Mouse (Mus musculus): ENCODE measurements around the gene Manba. TPM values are rescaled to one million over a fixed set of nuclear protein-coding genes. Genes with fewer than 3 reads are reported as not detected.

The Manba gene
- total and polyA plus RNA-seq, 3 experiments = 30.9 to 35.2 (median 31.5) TPM

- in situ Hi-C loops (cut with MboI; ENCODE audit: low pct_ligation_motif_present, low pct_unique_long_range_greater_than_20kb, low sequenced_read_pairs) = no loop called here
- H3K79me2 ChIP-seq (replicated peaks; ENCODE audit: control insufficient read depth, extremely low read depth, insufficient read depth, poor library complexity, severe bottlenecking) = no peaks in the 10 kb centered on the region
- H3K27ac ChIP-seq (ENCODE audit: insufficient read depth, low read depth) = no peak overlapping the region
- no peaks in the 10 kb centered on the region for H3K4me1 ChIP-seq (ENCODE audit: control insufficient read depth in 1 of 2, insufficient read depth in 2 of 2)
- H3K9ac ChIP-seq (ENCODE audit: insufficient read depth, low read depth) = no peak overlapping the region
- no peaks in the 10 kb centered on the region for H3K27me3 ChIP-seq (replicated peaks)
- DNase-seq (ENCODE audit: extremely low read depth) = no peak
- peaks cover 16 to 73% of the 10 kb centered on the region in 2 experiments for H3K36me3 ChIP-seq (replicated peaks in 1 of 2; ENCODE audit: control insufficient read depth in 1 of 2, insufficient read depth in 1 of 2, low read length in 1 of 2)
- no peak for TF ChIP-seq KAT2A (IDR thresholded peaks at IDR 0.05; ENCODE audit: insufficient replicate concordance, low read length)
- no peak for TF ChIP-seq USF1 (IDR thresholded peaks at IDR 0.05; ENCODE audit: low read depth, low read length)
- TF ChIP-seq MAX (IDR thresholded peaks at IDR 0.05; ENCODE audit: low read length) = no peak
- TF ChIP-seq EP300 (IDR thresholded peaks at IDR 0.05; ENCODE audit: low read length) = no peak
- no peak for TF ChIP-seq HCFC1 (IDR thresholded peaks at IDR 0.05; ENCODE audit: low read depth, low read length)
- no peak for TF ChIP-seq UBTF (IDR thresholded peaks at IDR 0.05; ENCODE audit: low read depth, low read length)
- TF ChIP-seq JUND (conservative IDR thresholded peaks at IDR 0.05; ENCODE audit: low read depth, low read length) = no peak
- TF ChIP-seq RCOR1 (conservative IDR thresholded peaks at IDR 0.05; ENCODE audit: low read depth, low read length) = no peak
- TF ChIP-seq NELFE (IDR thresholded peaks at IDR 0.05; ENCODE audit: low read depth, low read length) = no peak
- no peak for TF ChIP-seq POLR2AphosphoS2 (IDR thresholded peaks at IDR 0.05; ENCODE audit: low read depth, low read length)
- dilution Hi-C loops (cut with MboI; ENCODE audit: extremely low pct_ligation_motif_present, extremely low pct_unique_long_range_greater_than_20kb, low sequenced_read_pairs) = no loop called here
- H3K4me2 ChIP-seq (ENCODE audit: insufficient read depth, low read depth, poor library complexity, severe bottlenecking) = no peak overlapping the region
- no peak overlapping the region for H3K4me3 ChIP-seq (replicated peaks in 1 of 3; ENCODE audit: low read depth in 2 of 3, low read length in 2 of 3, poor library complexity in 1 of 3)
- peaks cover 5% of the 10 kb centered on the region for H3K9me3 ChIP-seq (replicated peaks; ENCODE audit: low read length)
Measured at GRCm38 (mm10) chr3:135555192-135555591, 69.8 kb downstream of the Manba start.

GRCm38 (mm10) chr3:135556052-135556587 is 70.7 kb downstream of the Manba start:
- H3K79me2 ChIP-seq (replicated peaks; ENCODE audit: control insufficient read depth, extremely low read depth, insufficient read depth, poor library complexity, severe bottlenecking) = no peaks in the 10 kb centered on the region

More at GRCm38 (mm10) chr3:135556052-135556587, 70.7 kb downstream of the Manba start:
- Histone ChIP-seq H3K36me3 (replicated peaks in 1 of 2; ENCODE audit: control insufficient read depth in 1 of 2, insufficient read depth in 1 of 2, low read length in 1 of 2) (peaks cover 14 to 75% of the 10 kb centered on the region in 2 experiments), H3K9me3 (replicated peaks; ENCODE audit: low read length) (peaks cover 5% of the 10 kb centered on the region), H3K4me2 (ENCODE audit: insufficient read depth, low read depth, poor library complexity, severe bottlenecking) (no peak overlapping the region), H3K4me3 (replicated peaks in 1 of 3; ENCODE audit: low read depth in 2 of 3, low read length in 2 of 3, poor library complexity in 1 of 3) (no peak overlapping the region), H3K9ac (ENCODE audit: insufficient read depth, low read depth) (no peak overlapping the region), H3K27me3 (replicated peaks) (no peaks in the 10 kb centered on the region), H3K27ac (ENCODE audit: insufficient read depth, low read depth) (no peak overlapping the region), H3K4me1 (ENCODE audit: control insufficient read depth in 1 of 2, insufficient read depth in 2 of 2) (no peaks in the 10 kb centered on the region)
- in situ Hi-C loops (cut with MboI; ENCODE audit: low pct_ligation_motif_present, low pct_unique_long_range_greater_than_20kb, low sequenced_read_pairs) = no loop called here
- dilution Hi-C loops (cut with MboI; ENCODE audit: extremely low pct_ligation_motif_present, extremely low pct_unique_long_range_greater_than_20kb, low sequenced_read_pairs) = no loop called here
- TF ChIP-seq CTCF (conservative IDR thresholded peaks at IDR 0.05 in 1 of 2, IDR thresholded peaks at IDR 0.05 in 1 of 2; ENCODE audit: low read depth in 2 of 2, low read length in 2 of 2) (peak in 1 of 2 experiments; percentile 63; a peak in 2 of 4 replicates), GABPA (IDR thresholded peaks at IDR 0.05; ENCODE audit: insufficient replicate concordance, low read depth, low read length) (no peak), JUND (conservative IDR thresholded peaks at IDR 0.05; ENCODE audit: low read depth, low read length) (no peak), CHD1 (IDR thresholded peaks at IDR 0.05; ENCODE audit: low read depth, low read length) (no peak), SIN3A (IDR thresholded peaks at IDR 0.05; ENCODE audit: low read length) (no peak), CHD2 (IDR thresholded peaks at IDR 0.05; ENCODE audit: low read length) (no peak), HCFC1 (IDR thresholded peaks at IDR 0.05; ENCODE audit: low read depth, low read length) (no peak), MAX (IDR thresholded peaks at IDR 0.05; ENCODE audit: low read length) (no peak), MAFK (IDR thresholded peaks at IDR 0.05; ENCODE audit: insufficient replicate concordance, low read length) (no peak), TCF12 (IDR thresholded peaks at IDR 0.05; ENCODE audit: low read depth, low read length) (no peak), RAD21 (IDR thresholded peaks at IDR 0.05; ENCODE audit: low read depth, low read length) (peak; percentile 70), MAZ (IDR thresholded peaks at IDR 0.05; ENCODE audit: low read depth, low read length) (no peak), TBP (conservative IDR thresholded peaks at IDR 0.05; ENCODE audit: low read depth, low read length) (no peak), POLR2A (IDR thresholded peaks at IDR 0.05; ENCODE audit: low read depth, low read length) (no peak), SMC3 (IDR thresholded peaks at IDR 0.05; ENCODE audit: low read depth, low read length) (peak; percentile 51)
- DNase-seq (ENCODE audit: extremely low read depth) = no peak

Data from CH12.LX (cell line).